Mouse (Mus musculus) kidney, postnatal 25 days (tissue): ENCODE results near the gene Gm20683.

Experiments used
- DNase-seq, 2 experiments: peaks; one replicate each; pipeline ENCODE4 v3.0.0; 2021; ENCODE audit warnings: mixed read lengths in 2 of 2

The Gm20683 gene

DNA sequence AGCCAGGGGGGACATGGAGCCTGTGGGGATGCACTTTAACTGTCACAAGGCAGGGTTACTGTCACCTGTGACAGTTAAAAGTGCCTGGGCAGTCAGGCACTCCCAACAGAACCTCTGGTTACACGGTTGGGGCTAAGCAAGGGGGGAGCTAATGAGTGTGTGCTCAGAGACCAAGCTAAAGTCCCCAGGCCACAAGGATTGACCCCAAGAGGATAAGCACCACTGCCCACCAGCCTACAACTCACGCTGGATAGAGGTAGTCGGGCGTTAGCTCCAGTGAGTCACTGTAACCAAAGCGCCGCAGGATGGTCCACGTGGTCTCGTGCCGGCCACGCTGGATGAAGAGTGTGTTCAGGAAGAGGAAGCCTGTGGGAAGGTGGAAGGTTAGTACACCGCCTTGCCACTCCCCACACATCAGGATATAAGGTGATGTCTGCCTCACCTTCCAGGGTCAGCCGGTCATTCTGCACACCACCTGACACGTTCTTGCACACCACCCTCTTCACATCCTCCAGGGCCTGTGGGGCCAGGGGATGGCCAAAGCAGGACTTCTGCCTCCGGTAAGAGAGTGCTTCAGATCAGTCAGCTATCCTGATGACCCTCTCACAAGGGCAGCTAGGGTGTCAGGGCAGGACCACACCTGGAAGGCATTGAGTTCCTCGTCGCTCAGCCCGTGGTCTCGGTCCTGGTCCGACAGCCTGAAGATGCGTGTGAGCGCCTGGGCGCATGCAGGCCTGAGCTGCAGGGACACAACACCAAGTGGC, at the start of gene Gm20683:
Gene Gm20683 (minus strand): TSS at position 647 of the 764 bp plus-strand sequence.
- DNase-seq = no peak

DNA sequence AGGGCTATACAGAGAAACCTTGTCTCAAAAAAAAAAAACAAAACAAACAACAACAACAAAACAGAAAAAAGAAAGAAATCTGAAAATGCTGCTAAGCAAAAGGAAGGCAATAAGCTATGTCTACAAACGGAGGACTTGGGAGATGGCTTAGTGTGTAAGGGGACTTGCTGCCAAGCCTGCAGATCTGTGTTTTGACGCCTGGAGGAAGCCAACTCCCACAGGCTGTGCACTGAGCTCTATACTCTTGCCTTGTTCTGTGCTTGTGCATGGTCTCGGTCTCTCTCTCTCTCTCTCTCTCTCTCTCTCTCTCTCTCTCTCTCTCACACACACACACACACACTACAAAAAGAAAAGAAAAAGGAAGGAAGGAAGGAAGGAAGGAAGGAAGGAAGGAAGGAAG, 47.3 kb upstream of the Gm20683 start:
- no peak for DNase-seq

DNA sequence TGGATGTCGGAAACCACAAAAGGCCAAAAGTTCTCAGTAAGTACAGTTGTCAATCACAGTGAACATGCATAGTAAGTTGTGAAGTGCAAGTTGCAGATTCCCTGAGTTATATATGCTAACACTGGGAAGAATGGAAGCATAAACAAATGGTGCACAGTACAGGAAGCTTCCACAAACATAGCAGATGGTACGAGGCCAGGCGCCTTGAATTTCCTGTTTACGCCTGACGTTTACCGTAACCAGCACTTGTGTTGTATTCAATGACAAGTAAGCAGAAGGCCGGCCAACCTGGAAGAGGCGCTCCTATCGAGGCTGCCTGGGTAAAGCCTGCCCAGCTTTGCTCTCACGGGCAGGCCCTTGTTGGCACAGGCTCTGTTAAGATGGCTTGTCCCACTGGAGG, 45.9 kb upstream of the Gm20683 start:
- no peak for DNase-seq

DNA sequence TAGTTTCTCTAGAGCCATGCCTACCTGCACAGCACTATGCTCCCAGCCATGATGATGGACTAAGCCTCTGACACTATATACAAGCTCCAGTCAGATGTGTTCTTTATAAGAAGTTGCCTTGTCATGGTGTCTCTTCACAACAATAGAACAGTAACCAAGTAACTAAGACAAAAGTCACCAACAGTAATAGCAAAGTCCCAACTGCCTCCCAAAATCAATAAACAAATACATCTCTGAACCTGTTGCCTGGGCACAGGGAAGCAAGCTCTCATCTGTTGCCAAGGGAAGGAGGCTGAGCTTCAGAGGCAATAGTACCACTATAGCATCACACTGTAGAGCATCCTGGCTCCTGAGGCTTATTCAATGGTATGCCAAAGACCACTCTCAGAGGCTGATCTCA, 45.2 kb upstream of the Gm20683 start:
- DNase-seq = no peak

DNA sequence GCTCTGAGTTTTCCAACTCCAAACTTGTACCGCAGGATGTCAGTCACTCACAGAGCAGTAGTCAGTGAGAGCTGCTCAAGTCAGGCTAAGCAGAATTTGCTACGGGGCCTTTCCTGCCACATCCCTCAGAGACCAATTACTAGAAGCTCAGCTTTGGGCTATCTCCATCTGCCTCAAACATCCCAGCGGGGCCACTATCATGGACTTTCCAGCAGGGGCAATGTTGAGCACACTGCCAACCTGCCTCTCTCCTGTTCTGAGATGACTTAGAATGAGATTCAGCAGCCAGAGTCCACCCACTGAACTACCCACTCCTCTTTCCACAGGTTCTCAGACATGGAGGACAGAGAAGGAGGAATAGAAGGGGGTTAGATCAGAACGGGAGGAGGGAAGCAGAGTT, 44.1 kb upstream of the Gm20683 start:
- peak in 1 of 2 experiments; percentile 49 for DNase-seq

DNA sequence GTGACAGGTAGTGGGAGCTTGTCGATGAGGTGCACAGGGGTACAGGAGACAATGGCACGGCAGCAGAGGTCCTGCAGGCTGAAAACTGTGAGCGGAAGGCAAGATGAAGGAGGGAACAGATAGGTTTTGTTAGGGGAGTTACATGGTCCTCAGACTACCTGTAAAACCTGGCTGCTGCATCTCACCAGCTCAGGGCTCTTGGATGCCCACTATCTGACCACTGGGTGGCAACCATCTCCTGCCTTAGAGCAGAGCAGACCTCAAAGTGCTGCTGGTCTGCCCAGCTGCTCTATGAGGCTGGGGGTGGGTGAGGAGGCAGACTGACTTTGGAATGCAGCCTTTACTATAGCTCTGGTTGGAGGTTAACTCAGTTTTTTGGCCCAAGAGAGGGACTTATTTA, 42.3 kb upstream of the Gm20683 start:
- DNase-seq = peak in 1 of 2 experiments; percentile 34

DNA sequence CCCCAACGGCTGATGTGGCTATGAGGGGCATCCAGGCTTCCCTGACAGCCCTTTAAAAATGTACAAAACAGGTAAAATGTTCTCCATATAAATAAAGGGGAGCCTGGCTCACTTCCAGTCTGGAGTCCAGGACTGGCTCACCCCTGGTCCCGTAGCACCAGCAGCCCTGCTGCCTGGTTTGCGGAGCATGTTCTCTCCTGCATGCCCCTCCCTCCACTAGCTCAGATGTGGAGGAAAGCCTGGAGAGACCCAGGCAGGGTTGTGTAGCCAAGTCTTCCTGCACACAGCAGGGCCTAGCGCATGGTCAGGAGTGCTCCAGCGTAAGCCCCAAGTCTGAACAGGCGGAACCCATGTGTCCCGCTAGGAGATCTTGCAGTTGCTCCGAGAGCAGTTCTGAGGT, 41.7 kb upstream of the Gm20683 start:
- no peak for DNase-seq

DNA sequence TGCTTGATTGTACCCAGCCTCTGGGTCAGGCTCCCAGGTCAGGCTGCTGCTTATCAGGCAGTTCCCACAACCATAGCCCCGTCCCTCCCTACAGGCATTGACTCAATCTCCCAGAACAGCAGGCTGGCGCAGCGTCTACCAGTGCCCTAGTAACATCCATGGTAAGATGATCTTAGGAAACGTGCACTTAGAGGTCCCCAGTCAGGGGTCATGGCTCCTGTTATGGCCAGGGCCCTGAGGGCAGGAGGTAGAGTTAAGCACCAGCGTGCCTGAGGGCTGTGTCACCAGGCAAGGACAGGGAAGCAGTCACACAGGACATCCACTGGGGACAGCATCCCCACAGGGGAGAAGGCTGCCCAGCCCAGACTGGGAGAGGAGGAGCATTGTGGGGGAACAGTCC, 40.7 kb upstream of the Gm20683 start:
- peak in 1 of 2 experiments; percentile 46 for DNase-seq

DNA sequence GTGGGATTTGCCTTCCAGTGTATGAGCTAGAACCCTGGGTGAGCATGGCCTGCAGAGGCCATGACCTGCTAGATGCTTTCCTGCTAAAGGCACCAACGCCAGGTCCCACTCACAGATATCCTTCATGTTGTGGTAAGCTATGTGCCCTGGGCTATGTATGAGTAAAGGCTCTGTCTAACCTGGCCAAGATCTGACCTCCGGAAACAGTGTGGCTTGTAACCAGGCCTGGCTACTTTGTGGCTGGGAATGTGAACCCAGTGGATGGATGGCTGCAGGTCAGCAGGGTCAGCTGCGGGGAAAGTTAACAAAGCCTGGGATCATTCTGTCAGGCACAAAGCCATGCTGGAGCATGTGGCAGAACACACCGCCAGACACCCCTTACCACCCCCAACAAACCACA, 40.1 kb upstream of the Gm20683 start:
- peak in 1 of 2 experiments; percentile 30 for DNase-seq

DNA sequence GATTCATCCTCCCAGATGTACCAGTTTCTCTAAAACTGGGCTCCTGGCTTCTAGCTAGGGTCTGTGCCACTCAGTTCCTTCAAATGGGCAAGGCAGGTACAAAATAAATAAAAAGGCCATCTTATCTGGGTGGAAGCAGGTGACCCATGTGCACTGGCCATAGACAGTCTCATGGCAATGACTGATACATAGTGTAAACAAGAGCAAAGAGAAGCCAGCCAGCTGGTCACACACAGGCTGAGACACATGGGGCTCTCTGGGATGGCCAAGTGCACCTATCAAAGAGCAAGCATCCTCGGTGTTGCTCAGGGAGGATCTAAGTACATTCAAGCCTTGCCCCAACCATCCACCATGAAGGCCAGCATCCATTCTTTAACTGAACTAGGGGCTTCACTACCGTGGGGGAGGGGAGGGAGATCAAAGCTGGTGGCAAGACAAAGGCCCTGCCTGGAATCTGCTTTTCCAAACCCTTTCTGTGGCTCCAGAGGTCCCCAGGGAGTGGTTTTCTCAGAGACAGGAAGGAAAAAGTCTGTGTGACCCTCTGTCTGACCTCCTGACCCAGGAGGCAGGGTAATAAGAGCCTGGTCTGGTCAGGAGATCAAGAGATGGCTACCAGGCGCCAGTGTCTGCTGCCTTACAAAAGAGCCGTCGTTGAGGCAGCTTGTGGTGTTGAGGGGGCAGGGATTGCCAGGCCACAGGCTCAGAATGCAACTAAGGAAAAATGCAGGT, 39.5 kb upstream of the Gm20683 start:
- peak; percentile 55 to 59 for DNase-seq

DNA sequence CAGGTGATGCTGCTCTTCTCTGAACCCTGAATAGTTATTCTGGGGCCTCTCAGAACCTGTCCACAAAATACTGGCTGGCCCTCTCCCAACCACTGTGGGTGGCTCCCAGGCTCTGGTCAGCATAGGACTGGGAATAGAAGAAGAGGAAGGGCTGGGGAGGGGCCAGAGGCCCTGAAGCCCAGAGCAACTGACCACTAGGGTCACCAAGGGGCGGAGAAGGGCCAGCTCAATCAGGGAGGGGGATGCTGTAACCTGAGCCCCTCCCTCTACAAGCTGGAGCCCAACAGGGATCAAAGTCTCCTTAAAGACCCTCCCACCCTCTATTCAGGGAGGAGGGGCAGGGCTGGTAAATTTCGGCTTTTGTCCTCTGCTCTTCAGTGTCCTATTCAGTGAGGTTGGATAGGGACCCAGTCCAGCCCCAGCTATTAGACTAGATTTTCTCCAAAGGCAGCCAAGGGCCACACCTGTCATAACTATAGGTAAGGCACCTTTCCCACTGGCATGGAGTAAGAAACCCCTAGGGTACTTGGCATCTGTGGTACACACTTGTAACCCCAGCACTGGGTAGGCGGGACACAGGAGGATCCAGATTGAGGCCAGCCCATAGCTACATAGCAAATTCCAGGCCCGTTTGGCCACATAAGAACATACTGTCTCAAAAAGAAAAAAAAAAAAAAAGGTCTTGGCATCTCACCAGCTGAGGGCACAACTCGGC, 38.8 kb upstream of the Gm20683 start, which contains the start of gene Wfikkn1:
Gene Wfikkn1 (minus strand): TSS at position 663 of the 715 bp plus-strand sequence.
- DNase-seq = peak in 1 of 2 experiments; percentile 62

DNA sequence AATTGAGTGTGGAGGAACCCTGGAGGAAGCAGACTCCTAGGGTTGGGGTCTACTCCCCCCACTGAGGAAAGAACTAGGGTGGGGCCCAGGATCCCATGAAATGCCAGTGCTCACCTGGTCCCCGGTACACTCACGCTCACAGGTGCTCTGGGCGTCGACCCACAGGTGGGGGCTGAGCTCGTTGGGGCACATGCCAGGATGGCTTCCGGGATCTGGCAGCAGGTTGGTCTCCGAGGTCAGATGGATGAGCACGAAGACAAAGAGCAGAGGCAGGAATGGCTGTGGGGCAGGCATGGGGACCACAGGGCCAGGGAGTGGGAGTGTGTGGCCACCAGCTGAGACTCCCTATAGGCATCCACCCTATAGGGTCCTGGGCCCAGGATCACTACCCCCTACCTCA, 38.2 kb upstream of the Gm20683 start:
- peak in 1 of 2 experiments; percentile 58 for DNase-seq

DNA sequence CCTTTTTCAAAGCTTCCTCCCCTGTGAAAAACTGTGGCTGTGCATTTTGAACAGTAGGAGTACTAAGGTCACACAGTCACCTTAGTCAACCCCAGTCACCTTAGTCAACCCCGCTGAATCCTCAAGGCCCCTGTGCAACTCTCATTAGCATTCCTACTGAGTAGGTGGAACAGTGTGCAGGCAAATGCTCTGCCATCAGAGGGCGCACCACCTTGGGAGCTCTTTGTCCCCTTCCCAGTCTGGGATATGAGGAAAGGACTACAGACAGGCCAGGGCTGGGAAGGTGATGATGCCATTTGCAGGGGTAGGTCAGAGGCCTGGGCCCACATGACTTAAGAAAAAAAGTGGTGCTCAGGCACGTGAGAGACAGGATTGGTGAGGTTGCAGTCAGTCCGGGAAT, 37.7 kb upstream of the Gm20683 start:
- peak; percentile 81 to 89 for DNase-seq

DNA sequence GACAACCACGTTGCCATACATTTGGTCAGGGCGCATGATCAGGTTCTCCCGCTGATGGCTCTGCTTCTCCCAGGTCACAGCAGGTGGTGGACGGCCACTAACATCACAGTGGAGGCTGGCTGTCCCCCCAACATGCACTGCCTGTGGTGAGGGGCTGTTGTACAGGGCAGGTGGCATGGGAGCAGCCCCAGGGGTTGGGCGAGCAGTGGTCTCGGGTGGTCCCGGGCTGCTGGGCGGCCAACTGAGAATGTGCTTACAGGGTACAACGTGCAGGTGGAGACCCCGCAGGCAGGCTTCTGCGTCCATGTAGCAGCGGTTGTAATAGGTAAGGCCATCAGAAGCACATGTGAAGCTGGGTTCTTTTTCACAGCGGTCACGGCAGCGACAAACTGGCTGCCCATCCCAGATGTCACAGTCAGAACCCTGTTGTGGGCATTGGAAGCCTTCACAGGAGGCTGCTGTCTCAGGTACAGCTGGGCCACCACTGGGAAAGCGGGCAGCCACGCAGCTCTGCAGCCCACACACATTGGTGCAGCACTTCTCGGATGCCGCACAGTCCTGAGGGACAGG, 37.1 kb upstream of the Gm20683 start:
- DNase-seq = peak in 1 of 2 experiments; percentile 45

DNA sequence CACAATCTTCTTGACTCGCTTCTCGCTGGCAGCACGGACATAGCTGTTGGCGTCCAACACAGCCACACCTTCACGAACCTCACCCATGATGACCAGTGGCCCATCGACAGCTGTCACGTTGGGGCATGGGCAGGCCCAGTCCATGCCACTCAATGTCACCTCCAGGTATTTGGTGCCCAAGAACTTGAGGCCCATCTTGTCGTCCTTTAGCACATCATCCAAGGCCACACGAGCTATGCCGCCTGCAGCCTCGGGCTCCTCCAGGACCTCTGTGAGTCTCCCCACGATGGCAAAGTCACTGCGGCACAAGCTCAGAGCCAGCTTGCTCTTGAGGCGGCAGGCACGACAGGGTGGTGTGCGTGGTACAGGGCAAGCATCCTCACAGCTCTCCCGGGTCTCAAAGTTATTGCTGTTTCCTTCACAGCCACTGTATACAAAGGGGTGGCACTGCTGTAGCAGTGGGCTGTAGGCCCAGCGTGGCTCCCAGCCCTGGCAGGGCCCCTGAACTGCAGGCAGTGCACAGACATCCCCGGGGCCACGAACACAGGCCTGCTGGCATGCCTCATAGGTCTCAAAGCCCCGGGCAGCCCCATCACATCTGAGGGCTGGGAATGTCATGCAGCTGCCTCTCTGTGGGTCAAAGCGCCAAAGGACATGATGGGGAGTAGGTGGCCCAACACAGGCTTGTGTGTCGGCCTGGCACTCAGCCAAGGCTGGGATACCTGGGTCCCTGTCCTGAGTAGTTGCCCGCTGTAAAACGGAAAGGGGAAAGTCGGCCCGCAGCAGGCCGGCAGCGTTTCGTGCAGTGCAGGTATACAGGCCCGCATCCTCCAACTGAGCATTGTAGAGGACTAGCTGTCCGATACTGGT, 36.4 kb upstream of the Gm20683 start:
- DNase-seq = peak in 1 of 2 experiments; percentile 65

DNA sequence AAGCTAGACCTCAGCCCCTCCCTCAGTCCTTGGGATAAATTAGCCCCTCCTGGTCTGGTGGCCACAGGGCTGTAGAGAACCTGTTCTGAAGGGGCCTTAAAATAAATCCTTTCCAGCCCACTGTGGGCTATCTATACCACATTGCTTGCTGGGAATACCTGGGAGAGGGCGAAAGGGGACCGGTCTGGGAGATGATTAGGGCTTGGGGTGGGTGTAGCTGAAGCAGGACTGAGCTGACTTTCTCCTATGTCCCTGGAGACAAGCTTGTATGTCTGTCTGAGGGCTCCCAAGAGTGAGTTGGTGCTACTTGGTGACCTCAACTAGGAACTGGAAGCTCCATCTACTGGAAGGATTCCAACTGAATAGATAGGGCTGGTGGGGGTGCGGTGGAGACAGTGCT, 35.5 kb upstream of the Gm20683 start:
- no peak for DNase-seq

DNA sequence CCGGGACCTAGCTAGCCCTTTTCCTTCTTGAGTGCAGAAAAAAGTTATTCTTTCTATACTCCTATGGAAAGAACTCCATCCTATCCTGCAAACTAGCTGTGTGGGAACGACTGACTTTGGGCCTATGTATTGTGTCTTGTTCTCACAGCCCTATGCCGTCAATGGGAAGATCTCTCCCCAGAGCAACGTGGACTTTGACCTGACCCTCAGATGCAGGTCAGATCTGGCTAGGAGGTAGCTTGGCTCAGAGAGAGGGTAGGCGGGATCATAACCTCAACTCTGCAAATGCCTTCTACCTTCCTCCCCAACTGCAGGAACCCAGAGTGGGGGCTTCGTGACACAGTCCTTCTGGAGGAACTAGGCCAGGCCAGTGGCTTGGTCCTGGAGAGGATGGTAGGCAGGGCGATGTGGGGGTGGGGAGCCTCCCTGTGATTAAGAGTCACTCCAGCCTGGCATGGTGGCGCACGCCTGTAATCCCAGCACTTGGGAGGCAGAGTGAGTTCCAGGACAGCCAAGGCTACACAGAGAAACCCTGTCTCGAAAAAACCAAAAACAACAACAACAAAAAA, 34.9 kb upstream of the Gm20683 start:
- peak; percentile 81 to 89 for DNase-seq

DNA sequence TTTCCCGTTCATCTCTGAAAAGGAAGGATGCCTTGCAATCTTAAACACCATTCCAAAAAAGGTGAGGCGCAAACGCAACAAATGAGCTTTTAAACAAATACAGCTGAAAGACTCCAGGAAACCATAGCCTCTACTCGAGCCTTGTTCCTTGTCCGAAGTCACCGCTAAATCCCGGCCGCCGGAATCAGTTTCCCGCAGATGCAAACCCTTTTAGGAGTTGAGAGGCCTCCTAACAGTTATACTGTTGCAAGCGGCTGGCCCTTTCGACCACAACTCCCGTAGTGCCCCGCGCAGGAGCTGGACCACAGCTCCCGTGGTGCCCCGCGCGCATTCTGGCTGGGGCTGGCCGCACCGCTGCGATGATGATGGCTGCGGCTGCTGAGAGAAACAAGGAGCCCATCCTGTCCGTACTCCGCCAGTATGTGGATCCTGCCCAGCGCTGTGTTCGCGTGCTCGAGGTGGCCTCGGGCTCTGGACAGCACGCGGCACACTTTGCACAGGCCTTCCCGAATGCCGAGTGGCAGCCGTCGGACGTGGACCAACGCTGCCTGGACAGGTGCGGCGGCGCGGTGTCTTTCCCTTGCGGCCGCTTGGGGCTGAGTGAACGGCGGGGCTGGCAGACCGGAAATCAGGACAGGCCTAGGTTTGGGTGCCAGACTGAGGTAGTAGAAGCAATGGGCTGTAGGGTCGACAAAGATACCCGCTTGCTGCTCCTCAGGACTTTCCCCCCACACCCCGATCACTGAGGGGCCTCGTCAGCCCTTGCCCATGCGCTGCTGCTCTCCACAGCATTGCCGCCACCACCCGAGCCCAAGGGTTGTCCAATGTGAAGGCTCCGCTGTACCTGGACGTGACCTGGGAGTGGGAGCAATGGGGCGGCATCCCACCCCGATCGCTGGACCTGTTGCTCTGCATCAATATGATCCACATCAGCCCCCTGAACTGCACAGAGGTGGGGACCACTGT, 33.9 kb upstream of the Gm20683 start:
- DNase-seq = peak; percentile 92 to 95

DNA sequence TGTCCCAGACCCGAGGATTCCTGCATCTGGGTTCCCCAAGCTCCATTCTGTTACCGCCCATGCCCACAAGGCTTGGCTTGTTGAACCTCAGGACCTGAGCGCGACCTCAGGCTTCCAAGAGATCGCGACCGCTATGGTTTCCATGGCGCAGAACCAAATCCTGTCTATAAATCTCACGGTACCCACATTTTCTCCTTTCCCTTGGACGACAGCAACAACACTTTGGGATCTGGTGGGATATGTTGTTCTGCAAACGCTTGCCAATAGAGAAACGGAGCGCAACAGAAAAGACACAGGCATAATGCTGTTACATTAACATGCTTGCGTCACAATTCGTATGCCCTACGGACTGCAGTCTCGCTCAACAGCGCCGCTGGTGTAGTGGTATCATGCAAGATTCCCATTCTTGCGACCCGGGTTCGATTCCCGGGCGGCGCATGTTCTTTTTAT, 33.2 kb upstream of the Gm20683 start, which contains the start of gene Mettl26:
Gene Mettl26 (plus strand): TSS at position 354 of the 450 bp plus-strand sequence.
- DNase-seq = peak; percentile 91 to 98

DNA sequence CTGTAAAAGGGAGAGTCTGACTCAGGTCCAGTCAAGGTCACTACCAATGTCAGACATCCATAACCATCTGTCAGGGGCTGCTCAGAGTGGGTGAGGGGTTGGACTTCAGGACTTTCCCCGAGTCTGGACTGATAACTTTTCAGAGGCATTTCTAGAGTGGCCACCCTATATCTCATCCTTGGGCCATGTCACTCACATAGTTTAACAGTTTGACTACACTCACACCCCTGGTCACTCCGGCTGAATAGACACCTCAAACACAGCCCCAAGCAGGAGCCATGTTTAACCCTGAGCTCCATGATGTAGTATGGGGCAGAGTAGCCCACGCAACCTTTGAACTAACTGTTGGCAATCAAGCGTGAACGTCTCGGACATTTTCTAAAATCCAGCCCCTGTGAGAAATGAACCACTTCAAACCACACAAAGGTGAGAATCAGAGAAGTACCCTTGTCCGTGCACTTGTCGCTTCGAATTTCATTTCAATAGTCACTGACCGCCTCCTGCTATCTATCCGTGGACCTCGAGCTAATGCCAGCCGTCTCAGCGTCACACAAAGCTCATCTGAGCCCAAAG, 32.7 kb upstream of the Gm20683 start:
- no peak for DNase-seq
